Mouse (Mus musculus) mouse trophoblast stem cell (cell line): ENCODE data around the gene Selenon.

ENCODE experiments used
- in situ Hi-C, 2 experiments: fragments of 300-500 bp; cut with MseI, MboI; formaldehyde crosslinking; loops; 2 replicates in 1 of 2; 3 replicates in 1 of 2; pipeline ENCODE4 v1.15.1; 2025

Selenon gene

GRCm38 (mm10) chr4:134546814-134547705 is 4.9 kb downstream of the Selenon start:
- in situ Hi-C loops, result loop anchor here in 1 of 2 experiments (10.0 kb wide), 1 partner anchor 158 kb away; the partner anchor contains the start of gene Man1c1

- in situ Hi-C loops, result loop anchor here (5.0 to 10.0 kb wide), 2 partner anchors 162 to 169 kb away; partner anchors contain the start of gene Man1c1 (in 1 of the 2)
Measured at GRCm38 (mm10) chr4:134543261-134543660, 8.7 kb downstream of the Selenon start.

- in situ Hi-C loops, result loop anchor here (5.0 to 10.0 kb wide), 2 partner anchors 162 to 170 kb away; partner anchors contain the start of gene Man1c1 (in 1 of the 2)
Measured at GRCm38 (mm10) chr4:134542726-134543125, 9.2 kb downstream of the Selenon start.

GRCm38 (mm10) chr4:134538997-134539580 is 12.9 kb downstream of the Selenon start:
- in situ Hi-C loops, result no loop called here

GRCm38 (mm10) chr4:134535787-134536151 is 16.2 kb downstream of the Selenon start:
- in situ Hi-C loops, result no loop called here

GRCm38 (mm10) chr4:134534932-134535786 is 16.8 kb downstream of the Selenon start, which contains the start of gene Mtfr1l:
Gene Mtfr1l, minus strand, starts transcription at chr4:134535387.
- in situ Hi-C loops, result no loop called here

- in situ Hi-C loops, result no loop called here
Measured at GRCm38 (mm10) chr4:134534124-134534886, 17.7 kb downstream of the Selenon start.

- in situ Hi-C loops, result no loop called here
Measured at GRCm38 (mm10) chr4:134533421-134533820, 18.5 kb downstream of the Selenon start.

GRCm38 (mm10) chr4:134532928-134533327 is 19.0 kb downstream of the Selenon start:
- in situ Hi-C loops, result no loop called here

GRCm38 (mm10) chr4:134526220-134526619 is 25.7 kb downstream of the Selenon start:
- in situ Hi-C loops, result no loop called here

GRCm38 (mm10) chr4:134525806-134526205 is 26.2 kb downstream of the Selenon start:
- in situ Hi-C loops, result no loop called here

- in situ Hi-C loops, result no loop called here
Measured at GRCm38 (mm10) chr4:134523447-134523846, 28.5 kb downstream of the Selenon start.

- in situ Hi-C loops, result no loop called here
Measured at GRCm38 (mm10) chr4:134519281-134519680, 32.7 kb downstream of the Selenon start.

GRCm38 (mm10) chr4:134518541-134518940 is 33.4 kb downstream of the Selenon start:
- in situ Hi-C loops, result no loop called here

- in situ Hi-C loops, result no loop called here
Measured at GRCm38 (mm10) chr4:134517719-134518118, 34.2 kb downstream of the Selenon start.

GRCm38 (mm10) chr4:134516981-134517380 is 35.0 kb downstream of the Selenon start:
- in situ Hi-C loops, result no loop called here

- in situ Hi-C loops, result no loop called here
Measured at GRCm38 (mm10) chr4:134515614-134516013, 36.4 kb downstream of the Selenon start.

GRCm38 (mm10) chr4:134514309-134514930 is 37.5 kb downstream of the Selenon start:
- in situ Hi-C loops, result no loop called here

- in situ Hi-C loops, result no loop called here
Measured at GRCm38 (mm10) chr4:134512798-134513197, 39.2 kb downstream of the Selenon start.

GRCm38 (mm10) chr4:134511730-134512129 is 40.2 kb downstream of the Selenon start:
- in situ Hi-C loops, result no loop called here
